Mouse (Mus musculus): ENCODE measurements at regions not wholly inside any gene's neighbourhood (a gene's known extent, or its start where the extent isn't known, plus 50 kb on each side); places are given as distances from the start of the nearest gene placed in this dataset.
"Not testable (repeated sequence)": the region's sequence is repeated elsewhere in the genome, so short reads cannot be mapped to it uniquely, and the experiment has no call there.

DNA sequence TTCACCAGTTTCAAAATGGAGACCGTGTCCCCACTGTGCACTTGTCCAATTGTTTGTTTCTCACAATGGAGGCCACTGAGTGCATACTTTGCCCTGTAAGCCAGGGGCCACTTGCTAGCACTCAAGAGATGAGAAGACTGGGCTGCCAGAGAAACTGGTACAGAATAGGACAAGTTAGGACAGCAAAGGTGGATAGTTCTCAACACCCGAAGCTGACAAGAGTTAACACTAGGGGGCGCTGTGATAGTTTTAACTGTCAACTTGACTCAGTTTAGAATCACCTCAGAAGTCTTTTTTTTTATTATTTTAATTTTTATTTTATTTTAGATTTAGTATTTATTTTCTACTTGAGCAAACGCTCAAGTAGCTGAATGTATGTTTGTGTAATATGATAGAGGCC is 188.2 kb upstream of the Asap2 start:
- H3K27me3 ChIP-seq (replicated peaks; ENCODE audit: control insufficient read depth, insufficient read depth, low read length); ATAC-seq; H3K4me3 ChIP-seq (ENCODE audit: low read length); H3K4me2 ChIP-seq (ENCODE audit: low read length); H3K36me3 ChIP-seq (ENCODE audit: control insufficient read depth, insufficient read depth, low read length); H3K9ac ChIP-seq (ENCODE audit: low read depth, low read length); H3K4me1 ChIP-seq (ENCODE audit: control insufficient read depth, insufficient read depth, low read depth, low read length); H3K27ac ChIP-seq (ENCODE audit: low read depth, low read length): not testable (repeated sequence)
- 67% methylated on average over 3 of the region's 4 CpGs for WGBS
- H3K9me3 ChIP-seq (ENCODE audit: control insufficient read depth, low read length), result peaks cover 12% of the 10 kb centered on the region

DNA sequence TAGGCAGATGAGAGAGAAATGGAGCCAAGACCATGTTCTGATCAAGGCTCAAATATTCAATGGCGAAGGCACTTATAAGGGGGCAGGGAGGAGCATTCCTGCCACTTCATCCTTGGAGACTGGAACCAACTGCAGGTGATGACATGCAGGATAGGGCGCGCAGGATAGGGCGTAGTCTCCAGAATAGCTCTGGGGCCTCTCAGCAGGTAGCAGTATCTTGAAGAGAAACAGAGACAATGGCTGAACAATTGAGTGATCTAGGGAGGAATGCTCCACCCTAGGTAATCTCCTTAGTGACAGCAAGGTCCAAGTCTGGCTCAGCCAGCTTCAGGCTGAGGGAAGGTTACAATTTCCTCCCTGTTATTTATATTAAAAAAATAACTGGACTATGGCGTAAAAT is 184.8 kb upstream of the Asap2 start:
- not testable (repeated sequence) for H3K9ac ChIP-seq (ENCODE audit: low read depth, low read length); ATAC-seq; H3K9me3 ChIP-seq (ENCODE audit: control insufficient read depth, low read length); H3K27ac ChIP-seq (ENCODE audit: low read depth, low read length); H3K27me3 ChIP-seq (replicated peaks; ENCODE audit: control insufficient read depth, insufficient read depth, low read length); H3K4me2 ChIP-seq (ENCODE audit: low read length); H3K36me3 ChIP-seq (ENCODE audit: control insufficient read depth, insufficient read depth, low read length); H3K4me1 ChIP-seq (ENCODE audit: control insufficient read depth, insufficient read depth, low read depth, low read length); H3K4me3 ChIP-seq (ENCODE audit: low read length)
- 99% methylated on average over 4 of the region's 5 CpGs for WGBS

DNA sequence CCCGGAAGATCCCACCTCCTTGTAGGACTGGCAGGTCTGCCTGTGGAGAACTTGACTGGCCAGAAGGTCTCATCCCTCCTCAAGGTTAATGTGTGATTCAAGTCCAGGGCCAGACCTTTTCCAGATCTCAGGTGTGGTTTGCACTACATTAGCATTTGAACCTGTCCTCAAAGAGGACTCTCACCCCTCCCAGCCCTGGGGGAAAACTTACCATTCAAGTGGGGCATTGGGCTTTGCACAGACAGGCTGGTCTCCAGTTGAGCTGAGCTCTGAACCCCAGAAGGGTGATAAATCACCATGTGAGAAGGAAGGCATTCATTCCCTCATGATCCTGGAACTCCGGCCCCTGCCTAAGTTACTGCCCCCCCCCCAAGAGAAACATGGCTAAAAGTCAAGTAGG is 183.6 kb upstream of the Asap2 start:
- no peak overlapping the region for H3K9ac ChIP-seq (ENCODE audit: low read depth, low read length)
- H3K27me3 ChIP-seq (replicated peaks; ENCODE audit: control insufficient read depth, insufficient read depth, low read length), result no peaks in the 10 kb centered on the region
- no peak for ATAC-seq
- WGBS, result 96% methylated on average over 2 of the region's 2 CpGs
- no peak overlapping the region for H3K27ac ChIP-seq (ENCODE audit: low read depth, low read length)
- no peak overlapping the region for H3K4me2 ChIP-seq (ENCODE audit: low read length)
- no peak overlapping the region for H3K4me3 ChIP-seq (ENCODE audit: low read length)
- H3K9me3 ChIP-seq (ENCODE audit: control insufficient read depth, low read length), result peaks cover 10% of the 10 kb centered on the region
- H3K36me3 ChIP-seq (ENCODE audit: control insufficient read depth, insufficient read depth, low read length), result no peaks in the 10 kb centered on the region
- H3K4me1 ChIP-seq (ENCODE audit: control insufficient read depth, insufficient read depth, low read depth, low read length), result no peaks in the 10 kb centered on the region

DNA sequence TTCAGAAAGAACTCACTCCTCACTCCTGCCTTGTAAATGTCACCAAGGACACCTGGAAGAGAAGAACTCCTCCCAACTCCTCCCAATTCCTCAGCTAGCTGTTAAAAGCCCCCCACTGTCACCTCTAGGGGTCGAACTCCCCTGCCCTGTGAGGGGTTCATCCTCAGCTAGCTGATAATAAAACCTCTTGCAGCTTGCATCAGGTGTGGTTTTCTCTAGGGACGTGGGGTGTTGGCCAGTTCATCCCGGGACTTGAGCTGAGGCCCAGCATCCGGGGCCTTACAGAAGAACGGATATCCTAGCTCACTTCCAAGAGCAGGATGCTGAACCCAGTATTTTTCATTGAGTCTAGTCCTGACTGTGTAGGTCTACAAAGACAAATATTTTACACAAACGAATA is 176.4 kb upstream of the Asap2 start:
- H3K9me3 ChIP-seq (ENCODE audit: control insufficient read depth, low read length), result peaks cover 15% of the 10 kb centered on the region
- not testable (repeated sequence) for H3K9ac ChIP-seq (ENCODE audit: low read depth, low read length); H3K27ac ChIP-seq (ENCODE audit: low read depth, low read length); H3K36me3 ChIP-seq (ENCODE audit: control insufficient read depth, insufficient read depth, low read length); ATAC-seq; H3K27me3 ChIP-seq (replicated peaks; ENCODE audit: control insufficient read depth, insufficient read depth, low read length); H3K4me3 ChIP-seq (ENCODE audit: low read length); H3K4me2 ChIP-seq (ENCODE audit: low read length); H3K4me1 ChIP-seq (ENCODE audit: control insufficient read depth, insufficient read depth, low read depth, low read length)
- 81% methylated on average over 6 of the region's 6 CpGs for WGBS

DNA sequence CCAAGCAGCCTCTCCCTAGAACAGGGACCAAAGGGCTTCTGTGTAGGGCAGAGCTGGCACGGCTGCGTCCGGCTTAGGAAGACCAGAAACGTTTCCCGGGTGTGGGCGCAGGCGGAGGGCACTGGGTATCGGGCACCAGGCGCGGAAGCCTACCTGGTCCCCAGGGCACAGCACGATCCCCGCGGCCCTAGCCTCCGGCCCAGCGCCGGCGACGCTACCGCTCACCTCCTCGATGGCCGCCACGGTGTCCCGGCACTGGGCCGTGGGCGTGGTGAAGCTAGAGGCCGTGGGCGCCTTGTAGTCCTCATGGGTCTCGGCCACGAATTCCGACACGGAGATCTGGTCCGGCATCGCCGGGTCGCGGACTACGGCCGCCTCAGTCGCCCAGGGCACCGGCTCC is 175.1 kb upstream of the Asap2 start:
- not testable (repeated sequence) for H3K27me3 ChIP-seq (replicated peaks; ENCODE audit: control insufficient read depth, insufficient read depth, low read length); H3K27ac ChIP-seq (ENCODE audit: low read depth, low read length); H3K36me3 ChIP-seq (ENCODE audit: control insufficient read depth, insufficient read depth, low read length); H3K4me1 ChIP-seq (ENCODE audit: control insufficient read depth, insufficient read depth, low read depth, low read length); ATAC-seq; H3K9ac ChIP-seq (ENCODE audit: low read depth, low read length)
- WGBS, result 37% methylated on average over 34 of the region's 40 CpGs
- Histone ChIP-seq H3K4me3 (ENCODE audit: low read length) (peak overlapping the region; percentile 31), H3K9me3 (ENCODE audit: control insufficient read depth, low read length) (peaks cover 15% of the 10 kb centered on the region), H3K4me2 (ENCODE audit: low read length) (peak overlapping the region; percentile 7; the same call in 1 of the 2 replicates)

DNA sequence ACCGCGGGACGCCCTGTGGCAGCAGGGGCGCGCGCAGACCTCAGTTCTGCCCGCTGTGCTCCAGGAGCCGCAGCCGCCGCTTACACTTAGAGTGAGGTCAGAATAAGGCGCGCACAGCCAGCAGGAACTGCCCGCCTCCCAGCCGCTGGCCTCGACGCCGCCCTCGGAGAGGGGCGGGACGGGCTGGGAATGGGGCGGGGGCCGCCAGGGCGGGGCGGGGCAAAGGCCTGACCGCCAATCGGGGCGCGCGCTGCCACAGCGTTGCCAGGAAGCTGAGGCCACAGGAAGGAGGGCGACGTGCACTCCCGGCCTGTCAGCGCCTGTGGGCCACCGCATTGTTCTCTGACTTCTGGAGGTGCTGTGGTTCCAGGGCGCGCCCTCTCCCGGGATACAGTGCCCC is 174.7 kb upstream of the Asap2 start:
- Histone ChIP-seq H3K27me3 (replicated peaks; ENCODE audit: control insufficient read depth, insufficient read depth, low read length) (no peaks in the 10 kb centered on the region), H3K4me1 (ENCODE audit: control insufficient read depth, insufficient read depth, low read depth, low read length) (no peaks in the 10 kb centered on the region), H3K4me2 (ENCODE audit: low read length) (peak overlapping the region; percentile 25; the same call in 1 of the 2 replicates), H3K9me3 (ENCODE audit: control insufficient read depth, low read length) (peaks cover 17% of the 10 kb centered on the region), H3K4me3 (ENCODE audit: low read length) (peak overlapping the region; percentile 31), H3K9ac (ENCODE audit: low read depth, low read length) (no peak overlapping the region), H3K36me3 (ENCODE audit: control insufficient read depth, insufficient read depth, low read length) (no peaks in the 10 kb centered on the region), H3K27ac (ENCODE audit: low read depth, low read length) (no peak overlapping the region)
- 11% methylated on average over 32 of the region's 38 CpGs for WGBS
- peak; percentile 85 for ATAC-seq

DNA sequence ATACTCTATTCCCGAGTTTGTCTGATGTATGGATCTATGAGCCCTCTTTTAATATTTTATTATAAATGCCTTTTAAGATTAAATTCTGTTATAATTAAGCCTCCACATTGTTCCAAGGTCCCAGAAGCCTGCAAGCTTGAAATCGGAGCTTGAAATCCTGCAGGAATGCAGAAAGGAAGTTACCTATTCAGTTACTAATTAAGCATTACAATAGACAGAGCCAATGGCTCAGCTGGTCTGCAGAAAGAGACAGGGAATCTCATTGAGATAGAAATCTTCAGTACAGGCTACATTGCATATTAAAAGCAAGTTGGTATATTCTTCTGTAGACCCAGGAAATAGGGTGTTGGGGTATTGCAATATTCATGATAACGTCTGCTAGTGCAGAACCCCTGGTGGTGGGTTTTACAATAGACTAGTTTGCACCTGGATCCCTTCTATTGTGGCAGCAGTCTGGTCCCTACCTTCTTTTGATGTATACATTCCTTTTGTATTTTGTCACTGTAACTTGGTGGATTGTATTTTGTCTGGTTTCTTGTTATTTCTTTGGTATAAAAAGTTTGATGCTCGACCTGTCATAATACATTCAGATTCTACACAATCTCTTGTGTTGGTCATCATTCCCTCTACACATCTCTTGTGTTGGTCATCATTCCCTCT is 146.5 kb upstream of the Asap2 start:
- not testable (repeated sequence) for H3K27me3 ChIP-seq (replicated peaks; ENCODE audit: control insufficient read depth, insufficient read depth, low read length); H3K36me3 ChIP-seq (ENCODE audit: control insufficient read depth, insufficient read depth, low read length); H3K4me2 ChIP-seq (ENCODE audit: low read length); H3K4me3 ChIP-seq (ENCODE audit: low read length); H3K4me1 ChIP-seq (ENCODE audit: control insufficient read depth, insufficient read depth, low read depth, low read length); H3K27ac ChIP-seq (ENCODE audit: low read depth, low read length); ATAC-seq; H3K9ac ChIP-seq (ENCODE audit: low read depth, low read length)
- peaks cover 17% of the 10 kb centered on the region for H3K9me3 ChIP-seq (ENCODE audit: control insufficient read depth, low read length)
- 63% methylated on average over 4 of the region's 4 CpGs for WGBS

DNA sequence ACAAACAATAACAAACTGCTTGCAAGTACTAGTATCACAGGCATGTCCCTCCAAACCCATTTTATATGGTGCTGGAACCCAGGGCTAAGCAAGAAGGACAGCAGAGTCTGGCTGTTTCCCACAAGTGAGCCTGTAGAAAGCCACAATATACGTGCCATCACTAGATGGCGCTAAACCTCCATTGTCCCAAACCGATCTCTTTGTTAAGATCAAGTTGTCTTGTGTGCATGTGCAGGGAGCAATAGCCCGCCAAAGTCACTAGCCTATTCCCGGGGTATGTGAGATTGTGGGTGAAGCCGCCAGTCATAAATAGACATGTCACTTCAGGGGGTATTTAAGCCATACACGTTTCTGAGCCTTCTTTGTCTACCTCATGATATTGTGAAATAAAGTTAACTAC is 145.4 kb upstream of the Asap2 start:
- H3K27ac ChIP-seq (ENCODE audit: low read depth, low read length); H3K9ac ChIP-seq (ENCODE audit: low read depth, low read length); H3K36me3 ChIP-seq (ENCODE audit: control insufficient read depth, insufficient read depth, low read length); H3K27me3 ChIP-seq (replicated peaks; ENCODE audit: control insufficient read depth, insufficient read depth, low read length); H3K4me1 ChIP-seq (ENCODE audit: control insufficient read depth, insufficient read depth, low read depth, low read length): not testable (repeated sequence)
- peaks cover 14% of the 10 kb centered on the region for H3K9me3 ChIP-seq (ENCODE audit: control insufficient read depth, low read length)
- H3K4me2 ChIP-seq (ENCODE audit: low read length), result peak overlapping the region; percentile 15; the same call in 1 of the 2 replicates
- H3K4me3 ChIP-seq (ENCODE audit: low read length), result peak overlapping the region; percentile 26
- WGBS, result 56% methylated on average over 7 of the region's 7 CpGs
- peak; percentile 67; the same call in 1 of the 2 replicates for ATAC-seq

DNA sequence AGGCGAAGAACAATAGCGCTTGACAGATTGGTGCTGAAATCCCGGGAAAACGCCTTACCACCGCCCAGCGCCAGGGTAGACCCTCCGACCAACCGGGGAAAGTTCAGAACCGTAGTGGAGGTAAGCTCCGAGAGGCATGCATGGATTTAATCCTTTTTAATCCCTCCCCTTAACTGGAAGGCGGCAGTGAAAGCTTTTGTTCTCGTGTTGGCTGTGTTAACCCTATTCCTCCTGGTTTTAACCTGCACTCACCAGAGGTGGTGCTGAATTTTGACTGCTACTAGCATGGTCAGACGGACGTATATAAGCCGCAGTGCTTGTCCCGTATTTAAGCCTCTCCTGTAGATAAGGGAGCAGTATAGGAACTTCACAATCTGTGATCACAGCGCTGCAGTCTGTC is 145.0 kb upstream of the Asap2 start:
- ATAC-seq, result no peak
- Histone ChIP-seq H3K4me1 (ENCODE audit: control insufficient read depth, insufficient read depth, low read depth, low read length) (no peaks in the 10 kb centered on the region), H3K27me3 (replicated peaks; ENCODE audit: control insufficient read depth, insufficient read depth, low read length) (no peaks in the 10 kb centered on the region), H3K4me3 (ENCODE audit: low read length) (peak overlapping the region; percentile 26), H3K9ac (ENCODE audit: low read depth, low read length) (no peak overlapping the region), H3K27ac (ENCODE audit: low read depth, low read length) (no peak overlapping the region), H3K4me2 (ENCODE audit: low read length) (peak overlapping the region; percentile 15; the same call in 1 of the 2 replicates), H3K9me3 (ENCODE audit: control insufficient read depth, low read length) (peaks cover 17% of the 10 kb centered on the region), H3K36me3 (ENCODE audit: control insufficient read depth, insufficient read depth, low read length) (no peaks in the 10 kb centered on the region)
- 61% methylated on average over 17 of the region's 17 CpGs for WGBS

DNA sequence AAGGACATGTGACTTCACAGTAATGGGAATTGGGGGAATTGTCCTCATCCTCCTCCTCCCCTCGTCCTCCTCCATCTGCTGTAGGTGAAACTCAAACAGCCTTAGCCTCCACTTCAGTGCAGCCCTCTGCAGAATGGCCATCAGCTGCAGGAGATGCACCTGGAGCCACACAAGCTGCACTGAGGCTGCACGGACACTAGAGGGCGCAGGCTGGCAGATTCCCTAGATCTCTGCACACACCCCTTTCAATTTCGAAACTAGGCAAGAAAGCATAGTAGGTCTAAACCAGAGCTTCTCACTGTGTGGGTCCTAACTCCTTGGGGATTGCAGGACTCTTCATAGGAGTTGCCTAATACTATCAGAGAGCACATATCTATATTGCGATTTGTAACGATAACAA is 106.2 kb upstream of the Asap2 start:
- H3K4me3 ChIP-seq (ENCODE audit: low read length); H3K4me1 ChIP-seq (ENCODE audit: control insufficient read depth, insufficient read depth, low read depth, low read length); H3K36me3 ChIP-seq (ENCODE audit: control insufficient read depth, insufficient read depth, low read length); H3K4me2 ChIP-seq (ENCODE audit: low read length); ATAC-seq; H3K27ac ChIP-seq (ENCODE audit: low read depth, low read length); H3K27me3 ChIP-seq (replicated peaks; ENCODE audit: control insufficient read depth, insufficient read depth, low read length); H3K9ac ChIP-seq (ENCODE audit: low read depth, low read length): not testable (repeated sequence)
- WGBS, result 76% methylated on average over 6 of the region's 6 CpGs
- peaks cover 32% of the 10 kb centered on the region for H3K9me3 ChIP-seq (ENCODE audit: control insufficient read depth, low read length)

Data from hindbrain, embryonic 16.5 days (tissue).